Mouse (Mus musculus): ENCODE measurements around the gene Nlrp3. TPM values are rescaled to one million over a fixed set of nuclear protein-coding genes. Genes with fewer than 3 reads are reported as not detected.

The Nlrp3 gene
- polyA plus RNA-seq, 1 experiment: 2.2 TPM

DNA sequence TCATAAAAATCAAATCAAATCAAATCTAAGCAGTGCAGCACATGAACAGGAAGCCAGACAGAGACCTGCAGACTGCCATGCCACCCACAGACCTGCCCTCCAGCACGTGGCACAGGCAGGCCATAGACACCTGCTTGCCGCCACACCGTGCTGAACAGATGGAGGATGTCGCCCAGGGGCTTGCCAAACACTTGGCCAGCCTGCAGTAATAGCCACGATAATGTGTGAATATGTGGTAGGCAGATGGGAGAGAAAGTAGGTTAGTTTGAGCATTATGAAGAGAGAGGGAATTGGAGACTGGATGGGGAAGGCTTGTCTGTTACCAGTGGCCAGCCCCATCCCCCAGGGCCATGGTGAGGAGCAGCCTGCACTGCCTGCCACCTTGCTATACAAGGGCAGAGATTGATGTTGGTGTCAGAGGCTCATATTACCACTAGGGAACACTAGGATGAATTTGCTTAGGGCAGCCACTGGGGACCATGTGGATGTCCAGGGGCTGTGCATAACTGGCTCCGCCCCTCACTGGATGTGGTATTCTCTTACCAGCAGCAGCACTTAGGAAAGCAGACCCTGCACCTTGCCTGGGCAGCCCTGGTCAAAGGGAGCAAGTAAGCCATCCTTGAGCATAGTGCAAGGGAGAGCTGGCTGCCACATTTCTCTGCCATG is 10.4 kb upstream of the Nlrp3 start:
- WGBS: 66% methylated on average over 6 of the region's 6 CpGs
- Histone ChIP-seq H3K4me1 (ENCODE audit: control insufficient read depth, insufficient read depth, low read length) (no peaks in the 10 kb centered on the region), H3K4me3 (replicated peaks; ENCODE audit: extremely low read depth, low read depth, low read length) (no peak overlapping the region)
- TF ChIP-seq POLR2A (IDR thresholded peaks at IDR 0.05; ENCODE audit: borderline replicate concordance, extremely low read depth, low read depth, low read length) (no peak), CTCF (IDR thresholded peaks at IDR 0.05; ENCODE audit: insufficient read depth, low read length) (no peak)
- DNase-seq: no peak

DNA sequence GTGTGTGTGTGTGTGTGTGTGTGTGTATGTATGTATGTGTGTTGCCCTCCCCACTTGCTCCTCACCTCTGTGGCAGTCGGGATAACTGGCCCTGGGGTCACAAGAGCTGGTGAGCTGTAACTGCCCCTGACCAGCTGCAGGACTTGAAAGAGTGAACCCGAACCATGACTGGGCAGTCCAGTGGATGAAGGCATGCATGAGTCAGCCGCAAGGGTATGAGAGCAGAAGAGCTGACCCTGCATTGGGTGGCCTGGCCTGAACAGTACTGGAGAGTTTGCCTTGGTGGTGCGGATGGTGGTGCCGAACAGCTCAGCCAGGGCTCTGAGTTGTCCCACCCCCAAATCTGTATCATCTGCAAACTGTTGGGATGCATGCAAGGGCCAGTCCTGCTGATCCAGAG is 9.8 kb upstream of the Nlrp3 start:
- TF ChIP-seq CTCF (IDR thresholded peaks at IDR 0.05; ENCODE audit: insufficient read depth, low read length) (no peak), POLR2A (IDR thresholded peaks at IDR 0.05; ENCODE audit: borderline replicate concordance, extremely low read depth, low read depth, low read length) (no peak)
- DNase-seq: no peak
- WGBS: 74% methylated on average over 5 of the region's 5 CpGs

DNA sequence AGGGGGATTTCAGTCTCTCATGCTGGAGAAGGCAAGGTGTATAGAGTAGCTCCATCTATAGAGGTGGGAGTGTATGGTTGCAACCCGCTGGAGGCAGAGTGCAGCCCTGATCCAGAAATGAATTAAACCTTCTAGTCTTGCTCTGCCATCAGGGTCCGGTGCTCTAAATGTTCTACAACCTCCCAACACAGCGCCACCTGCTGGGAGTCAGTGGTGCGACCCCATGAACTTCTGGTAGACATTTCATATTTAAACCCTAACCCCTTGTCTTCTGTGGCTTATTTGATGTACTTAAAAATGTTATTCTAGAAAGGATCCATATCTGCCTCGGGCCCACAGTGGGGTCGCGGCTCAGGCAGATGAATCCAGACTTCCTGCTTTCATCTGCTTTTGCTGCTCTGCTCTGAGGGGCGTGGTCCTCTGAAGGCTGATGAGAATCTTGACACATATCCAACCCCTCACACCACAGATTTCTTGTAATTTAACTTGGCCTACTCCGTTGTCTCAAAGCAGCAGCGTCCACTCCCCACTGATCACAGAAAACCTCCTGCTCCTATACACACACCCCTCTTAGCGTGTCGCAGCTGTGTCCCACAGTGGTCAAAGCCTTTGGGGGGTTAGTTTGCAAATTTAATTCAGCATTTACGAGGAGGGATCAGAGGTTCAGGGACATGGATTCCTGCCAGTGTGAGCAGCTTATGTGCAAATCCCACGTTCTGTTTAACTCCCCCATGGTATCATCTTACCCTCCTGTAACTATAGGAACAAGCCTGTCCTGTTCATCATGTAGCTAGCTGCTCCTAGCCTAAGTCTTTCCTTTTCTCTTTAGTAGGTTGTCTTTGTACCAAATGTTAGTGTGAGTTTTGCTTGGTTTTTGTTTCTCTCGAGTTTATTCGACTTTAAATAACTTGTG is 3.9 kb upstream of the Nlrp3 start:
- Histone ChIP-seq H3K4me1 (ENCODE audit: control insufficient read depth, insufficient read depth, low read length) (no peaks in the 10 kb centered on the region), H3K4me3 (replicated peaks; ENCODE audit: extremely low read depth, low read depth, low read length) (no peak overlapping the region)
- 65% methylated on average over 16 of the region's 16 CpGs for WGBS
- TF ChIP-seq POLR2A (IDR thresholded peaks at IDR 0.05; ENCODE audit: borderline replicate concordance, extremely low read depth, low read depth, low read length) (no peak), CTCF (IDR thresholded peaks at IDR 0.05; ENCODE audit: insufficient read depth, low read length) (peak; percentile 49; the same call in 1 of the 2 replicates)
- DNase-seq: peak; percentile 33

More for the DNA sequence above, 9.8 kb upstream of the Nlrp3 start:
- no peak overlapping the region for H3K4me3 ChIP-seq (replicated peaks; ENCODE audit: extremely low read depth, low read depth, low read length)
- H3K4me1 ChIP-seq (ENCODE audit: control insufficient read depth, insufficient read depth, low read length): no peaks in the 10 kb centered on the region

DNA sequence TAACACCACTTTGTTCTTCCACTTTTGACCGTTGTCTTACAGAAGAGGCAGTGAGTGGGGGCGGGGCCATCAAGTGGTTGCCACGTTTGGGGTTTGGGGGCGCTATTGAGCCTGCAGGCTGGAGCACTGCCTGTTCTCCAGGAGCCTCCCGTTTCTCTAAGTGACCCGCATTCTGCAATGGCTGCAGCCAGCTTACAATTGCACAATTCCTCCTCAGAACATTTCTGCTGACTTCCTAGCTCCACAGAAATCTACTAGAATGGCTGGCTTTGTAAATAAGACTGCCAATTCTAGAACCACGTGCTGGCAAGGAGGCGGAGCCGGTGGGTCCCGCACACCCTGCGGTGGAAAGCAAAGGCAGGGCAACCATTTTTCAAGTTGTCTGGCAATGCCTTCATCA is 3.0 kb upstream of the Nlrp3 start:
- TF ChIP-seq CTCF (IDR thresholded peaks at IDR 0.05; ENCODE audit: insufficient read depth, low read length) (no peak), POLR2A (IDR thresholded peaks at IDR 0.05; ENCODE audit: borderline replicate concordance, extremely low read depth, low read depth, low read length) (no peak)
- peak; percentile 67 for DNase-seq
- Histone ChIP-seq H3K4me1 (ENCODE audit: control insufficient read depth, insufficient read depth, low read length) (no peaks in the 10 kb centered on the region), H3K4me3 (replicated peaks; ENCODE audit: extremely low read depth, low read depth, low read length) (no peak overlapping the region)
- WGBS: 21% methylated on average over 11 of the region's 11 CpGs

DNA sequence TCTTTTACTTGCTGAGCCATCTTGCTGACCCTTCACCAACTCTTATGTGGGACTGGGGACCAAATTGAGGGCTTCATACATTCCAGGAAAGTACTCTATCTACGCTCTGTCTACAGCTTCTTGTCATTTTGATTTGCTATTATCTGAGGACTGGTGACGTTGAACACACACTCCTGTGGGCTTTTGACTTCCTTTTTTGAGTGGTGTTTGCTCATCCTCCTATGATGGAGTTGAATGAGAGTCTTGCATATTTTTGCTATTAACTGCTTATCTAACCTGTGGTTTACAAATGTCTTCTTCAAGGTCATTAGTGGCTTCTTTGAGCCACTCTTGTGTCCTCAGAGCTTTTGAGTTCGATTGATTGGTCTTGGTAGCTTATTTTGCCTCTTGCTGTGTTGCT is 1.2 kb upstream of the Nlrp3 start:
- WGBS: 57% methylated on average over 3 of the region's 3 CpGs
- Histone ChIP-seq H3K4me3 (replicated peaks; ENCODE audit: extremely low read depth, low read depth, low read length) (no peak overlapping the region), H3K4me1 (ENCODE audit: control insufficient read depth, insufficient read depth, low read length) (no peaks in the 10 kb centered on the region)
- no peak for TF ChIP-seq POLR2A (IDR thresholded peaks at IDR 0.05; ENCODE audit: borderline replicate concordance, extremely low read depth, low read depth, low read length)
- no peak for TF ChIP-seq CTCF (IDR thresholded peaks at IDR 0.05; ENCODE audit: insufficient read depth, low read length)
- no peak for DNase-seq

DNA sequence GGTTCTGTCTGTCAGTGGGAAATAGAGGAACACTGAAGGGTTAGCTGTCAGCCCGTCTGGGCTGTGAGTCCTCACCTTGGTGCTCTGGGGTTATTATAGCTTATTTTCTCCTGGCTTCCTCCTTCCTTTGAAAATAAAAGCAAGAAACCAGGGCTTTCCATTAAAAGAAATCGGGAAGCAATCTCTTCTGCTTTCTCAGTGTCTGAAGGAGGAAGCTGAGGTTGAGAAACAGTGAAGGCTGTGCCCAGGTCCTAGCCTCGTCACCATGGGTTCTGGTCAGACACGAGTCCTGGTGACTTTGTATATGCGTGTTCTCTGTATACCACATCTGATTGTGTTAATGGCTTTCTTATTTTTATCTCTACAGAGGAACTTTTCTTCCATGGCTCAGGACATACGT is 1.1 kb downstream of the Nlrp3 start:
- no peak for TF ChIP-seq CTCF (IDR thresholded peaks at IDR 0.05; ENCODE audit: insufficient read depth, low read length)
- TF ChIP-seq POLR2A (IDR thresholded peaks at IDR 0.05; ENCODE audit: borderline replicate concordance, extremely low read depth, low read depth, low read length): no peak
- no peaks in the 10 kb centered on the region for H3K4me1 ChIP-seq (ENCODE audit: control insufficient read depth, insufficient read depth, low read length)
- 65% methylated on average over 6 of the region's 6 CpGs for WGBS
- no peak overlapping the region for H3K4me3 ChIP-seq (replicated peaks; ENCODE audit: extremely low read depth, low read depth, low read length)
- no peak for DNase-seq

DNA sequence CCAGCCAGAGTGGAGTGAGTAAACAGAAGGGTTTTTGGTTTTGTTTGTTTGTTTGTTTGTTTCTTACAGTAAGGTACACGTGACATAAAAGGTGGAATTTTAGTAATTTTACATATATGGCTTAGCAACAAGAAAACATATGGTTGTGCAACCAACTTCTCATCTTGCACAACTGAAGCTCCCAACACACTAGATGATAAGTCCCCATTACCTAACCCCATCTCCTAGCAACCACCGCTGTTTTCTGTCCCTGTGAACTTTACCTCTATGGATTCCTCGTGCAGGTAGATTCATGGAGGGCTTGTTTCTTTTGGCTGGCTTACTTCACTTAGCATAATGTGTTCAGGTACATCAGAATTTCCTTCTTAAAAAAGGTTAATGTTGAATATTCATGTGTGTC is 2.0 kb downstream of the Nlrp3 start:
- WGBS: 69% methylated on average over 3 of the region's 3 CpGs
- TF ChIP-seq POLR2A (IDR thresholded peaks at IDR 0.05; ENCODE audit: borderline replicate concordance, extremely low read depth, low read depth, low read length) (no peak), CTCF (IDR thresholded peaks at IDR 0.05; ENCODE audit: insufficient read depth, low read length) (no peak)
- H3K4me1 ChIP-seq (ENCODE audit: control insufficient read depth, insufficient read depth, low read length): no peaks in the 10 kb centered on the region
- no peak for DNase-seq
- H3K4me3 ChIP-seq (replicated peaks; ENCODE audit: extremely low read depth, low read depth, low read length): no peak overlapping the region

DNA sequence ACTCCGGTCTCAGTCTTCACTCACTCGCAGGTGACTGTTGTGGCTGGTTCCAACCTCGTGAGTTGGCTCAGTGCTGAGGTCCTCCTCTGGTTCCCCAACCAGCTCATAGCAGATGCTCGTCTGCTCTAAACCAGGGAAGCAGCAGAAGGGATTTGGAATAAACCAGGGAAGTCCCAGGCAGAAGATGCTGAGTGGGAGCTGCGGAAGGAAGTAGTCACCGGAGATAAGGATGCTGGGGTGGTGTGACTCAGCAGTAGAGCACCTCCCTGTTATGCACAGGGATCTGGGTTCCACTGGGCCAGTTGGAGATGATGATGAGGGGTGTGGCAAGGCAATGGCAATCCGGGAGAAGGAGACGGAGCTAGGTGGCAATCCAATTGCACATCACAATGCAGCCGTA is 2.6 kb downstream of the Nlrp3 start:
- TF ChIP-seq CTCF (IDR thresholded peaks at IDR 0.05; ENCODE audit: insufficient read depth, low read length): no peak
- TF ChIP-seq POLR2A (IDR thresholded peaks at IDR 0.05; ENCODE audit: borderline replicate concordance, extremely low read depth, low read depth, low read length): no peak
- Histone ChIP-seq H3K4me3 (replicated peaks; ENCODE audit: extremely low read depth, low read depth, low read length) (peak overlapping the region; percentile 12), H3K4me1 (ENCODE audit: control insufficient read depth, insufficient read depth, low read length) (no peaks in the 10 kb centered on the region)
- no peak for DNase-seq
- 74% methylated on average over 9 of the region's 9 CpGs for WGBS

DNA sequence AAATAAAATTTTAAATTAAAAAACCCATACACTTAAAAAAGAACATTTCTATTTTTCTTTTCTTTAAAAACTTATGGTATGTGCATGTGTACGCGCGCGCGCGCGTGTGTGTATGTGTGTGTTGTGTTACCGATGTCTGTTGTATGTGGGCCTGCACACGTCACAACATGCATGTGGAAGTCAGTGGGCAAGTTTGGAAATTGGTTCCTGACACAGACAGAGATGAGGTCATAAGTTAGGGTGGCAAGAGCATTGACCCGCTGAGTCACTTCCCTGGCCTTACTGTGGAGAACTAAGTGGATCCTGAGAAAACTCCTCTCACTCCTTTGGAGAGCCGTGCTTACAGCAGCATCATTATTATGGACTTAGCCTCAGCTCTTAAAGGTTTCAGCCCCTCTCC is 12.8 kb downstream of the Nlrp3 start:
- WGBS: 95% methylated on average over 11 of the region's 11 CpGs
- Histone ChIP-seq H3K4me1 (ENCODE audit: control insufficient read depth, insufficient read depth, low read length) (no peaks in the 10 kb centered on the region), H3K4me3 (replicated peaks; ENCODE audit: extremely low read depth, low read depth, low read length) (no peak overlapping the region)
- no peak for DNase-seq
- no peak for TF ChIP-seq POLR2A (IDR thresholded peaks at IDR 0.05; ENCODE audit: borderline replicate concordance, extremely low read depth, low read depth, low read length)
- TF ChIP-seq CTCF (IDR thresholded peaks at IDR 0.05; ENCODE audit: insufficient read depth, low read length): no peak

Measured in lung, adult 2 months (tissue).